Mouse (Mus musculus) 3T3-L1 (cell line): Measurements from ENCODE around the gene Nod2.
A peak's percentile ranks its signal among the peaks of the same experiment; 100 is the strongest.

ENCODE experiments used
- DNase-seq: peaks from one replicate; pipeline ENCODE4 v3.0.0-alpha.2; 2015; ENCODE audit warnings: low read depth, low spot score

Gene Nod2

DNA sequence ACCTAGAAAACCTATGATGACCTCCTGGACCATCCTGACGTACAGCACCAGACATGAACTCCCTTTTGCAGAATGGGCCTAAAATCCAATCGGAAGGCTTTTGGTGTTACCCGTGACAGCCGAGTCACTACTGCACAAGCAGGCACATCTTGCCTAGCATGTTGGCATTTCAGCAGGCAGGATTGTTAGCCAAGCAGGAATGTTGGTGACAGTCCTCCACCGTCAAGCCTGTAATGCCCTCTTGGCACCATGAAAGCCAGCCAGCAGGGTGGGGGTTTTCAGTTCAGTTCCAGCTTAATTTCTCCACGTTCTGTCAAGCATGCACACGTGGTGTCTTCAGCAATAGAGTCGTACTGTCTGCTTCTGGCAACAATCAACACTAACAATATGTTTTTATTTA lies 30.0 kb downstream of the Nod2 start:
- no peak for DNase-seq

DNA sequence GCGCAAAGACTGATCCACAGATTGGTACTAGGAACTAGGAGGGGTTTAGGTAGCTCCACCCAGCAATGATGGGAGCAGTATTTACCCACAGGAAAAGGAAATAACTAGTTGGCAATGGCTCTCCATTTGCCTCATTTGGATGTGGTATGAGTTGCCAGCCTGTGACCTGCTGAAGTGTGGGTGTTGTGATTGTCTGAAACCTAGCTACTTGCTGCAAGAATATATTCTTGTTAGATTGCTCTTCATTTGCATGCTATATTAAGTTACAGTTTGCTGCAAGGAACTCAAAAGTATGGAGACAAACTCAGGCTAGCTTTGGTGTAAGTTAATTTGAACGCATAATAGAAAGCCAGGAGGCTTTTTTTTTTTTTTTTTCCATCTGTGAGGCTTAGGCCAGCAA lies 33.5 kb downstream of the Nod2 start:
- DNase-seq: no peak

DNA sequence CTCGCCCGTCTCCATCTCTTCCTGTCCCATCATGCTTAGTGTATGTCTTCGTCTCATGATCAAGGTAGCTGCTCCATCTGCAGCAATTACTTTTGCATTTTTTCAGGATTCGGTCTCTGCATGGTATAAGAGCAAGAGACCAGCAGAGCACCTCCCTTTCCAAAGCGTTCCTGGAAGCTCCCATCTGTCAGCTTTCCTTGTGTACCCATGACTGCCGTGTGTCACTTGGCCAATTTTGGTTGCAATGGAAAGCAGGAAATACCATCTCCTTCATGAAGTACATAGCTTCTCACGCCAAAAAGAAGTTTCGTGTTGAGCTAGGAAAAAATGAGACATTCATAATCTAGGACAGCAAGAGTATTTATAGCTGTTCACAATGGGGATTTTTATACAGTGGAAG lies 33.9 kb downstream of the Nod2 start:
- DNase-seq: no peak

DNA sequence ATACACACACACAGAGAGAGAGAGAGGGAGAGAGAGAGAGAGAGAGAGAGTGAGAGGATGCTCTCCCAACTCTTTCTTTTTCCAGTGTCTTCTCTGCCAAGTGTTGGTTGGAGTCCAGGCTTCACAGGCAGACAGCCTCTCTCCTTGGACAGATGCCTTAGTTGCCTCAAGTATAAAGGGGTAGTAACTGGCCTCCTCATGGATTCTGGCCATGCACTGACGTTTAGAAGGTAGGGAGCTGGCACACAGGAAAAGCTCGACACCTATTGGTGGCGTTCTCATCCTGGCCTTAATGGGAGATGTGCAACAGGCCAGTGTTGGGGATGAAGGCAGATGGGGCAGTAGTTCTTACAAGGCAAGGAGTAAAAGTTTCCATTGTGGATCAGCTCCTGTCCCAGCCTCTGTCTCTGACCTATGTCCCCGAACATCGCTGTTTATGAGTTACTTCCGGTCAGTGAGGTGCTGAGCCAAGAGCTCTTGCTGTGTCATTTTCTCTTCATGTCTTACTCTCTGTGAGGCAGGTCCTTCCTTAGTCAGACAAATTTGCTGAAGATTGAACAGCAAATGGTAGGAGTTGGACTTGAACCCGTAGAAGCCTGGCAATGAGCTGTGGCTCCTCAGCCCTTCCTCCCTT lies 36.7 kb downstream of the Nod2 start:
- DNase-seq: peak; percentile 51

DNA sequence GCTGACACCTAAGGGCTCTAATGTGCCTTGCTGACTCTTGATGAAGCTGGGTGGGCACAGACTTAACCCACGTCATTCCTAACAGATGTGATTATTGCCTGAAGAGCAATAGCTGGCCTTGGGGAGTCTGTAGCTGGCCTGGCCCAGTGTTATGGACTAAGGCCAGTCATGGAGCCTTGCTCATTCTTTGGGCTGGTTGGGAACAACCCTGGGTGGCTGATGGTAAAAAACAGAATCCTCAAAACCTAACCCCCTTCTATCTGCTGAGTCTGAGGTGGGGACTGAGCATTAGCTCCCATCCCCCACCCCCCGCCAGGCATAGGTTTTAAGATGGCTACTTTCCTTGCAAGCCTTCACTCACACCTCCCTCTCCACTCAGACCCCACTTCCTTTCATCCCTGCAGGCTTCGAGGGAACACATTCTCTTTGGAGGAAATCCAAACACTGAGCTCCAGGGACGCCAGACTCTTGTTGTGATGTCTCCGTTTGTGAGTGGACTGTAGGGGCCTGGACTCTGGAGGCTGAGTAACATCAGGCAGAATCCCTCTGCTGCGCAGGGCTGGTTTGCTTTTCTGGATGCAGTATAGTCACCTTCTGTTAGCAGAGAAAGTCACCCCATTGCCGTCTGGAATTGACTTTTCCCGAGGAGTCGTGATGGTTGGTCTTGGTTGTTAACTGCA lies 39.3 kb downstream of the Nod2 start:
- DNase-seq: no peak

DNA sequence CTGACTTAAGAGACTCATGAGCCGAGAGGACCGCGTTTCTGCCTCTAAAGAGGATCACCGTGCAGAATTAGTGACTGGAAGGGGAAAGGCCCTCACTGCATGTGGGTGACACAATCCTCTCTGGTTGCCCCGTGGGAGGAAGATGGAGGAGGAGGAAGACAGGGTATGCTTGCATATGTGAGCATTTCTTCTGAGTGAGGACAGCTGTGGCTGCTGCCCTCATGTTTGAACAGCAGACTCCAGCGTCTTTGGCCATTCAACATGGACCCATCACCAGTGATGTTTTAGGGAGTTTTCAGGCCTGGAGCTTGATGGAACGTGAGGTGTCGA lies 39.8 kb downstream of the Nod2 start:
- DNase-seq: no peak

DNA sequence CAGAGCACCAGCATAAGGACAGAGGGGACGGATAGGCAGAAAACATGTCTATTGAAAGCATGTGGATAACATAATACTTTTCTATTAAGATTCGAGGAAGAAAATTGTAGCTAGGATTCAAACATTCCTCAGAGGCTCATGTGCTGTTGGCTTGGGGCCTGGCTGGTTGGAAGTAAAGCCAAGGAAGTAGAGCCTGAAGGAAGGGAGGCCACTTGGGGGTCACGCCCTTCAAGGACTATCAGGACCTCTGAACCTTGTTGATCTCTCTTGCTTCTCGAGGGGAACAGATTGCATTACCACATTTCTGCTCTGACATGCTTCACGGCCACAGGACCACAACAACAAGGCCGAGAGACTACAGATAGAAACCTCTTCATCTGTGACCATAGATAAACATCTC lies 42.0 kb downstream of the Nod2 start:
- no peak for DNase-seq

DNA sequence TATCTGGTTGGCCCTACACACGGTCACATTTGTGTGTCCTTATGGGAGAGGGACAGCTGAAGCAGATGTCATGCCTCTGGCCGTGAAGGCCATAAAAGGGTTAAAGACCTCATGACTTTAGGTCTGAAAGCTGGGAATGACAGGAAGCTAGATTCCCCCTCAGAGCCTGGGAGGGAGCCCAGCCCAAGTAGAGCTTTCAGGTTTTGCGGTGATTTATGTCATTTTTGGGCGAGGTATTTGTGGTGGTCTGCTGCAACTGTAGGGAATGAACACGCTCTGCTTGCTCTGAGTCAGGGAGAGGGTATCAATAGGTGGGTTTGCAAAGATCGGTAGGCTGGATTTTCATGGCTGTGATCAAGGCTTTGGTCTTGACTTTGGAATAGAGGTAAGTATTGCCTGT lies 42.8 kb downstream of the Nod2 start:
- no peak for DNase-seq

DNA sequence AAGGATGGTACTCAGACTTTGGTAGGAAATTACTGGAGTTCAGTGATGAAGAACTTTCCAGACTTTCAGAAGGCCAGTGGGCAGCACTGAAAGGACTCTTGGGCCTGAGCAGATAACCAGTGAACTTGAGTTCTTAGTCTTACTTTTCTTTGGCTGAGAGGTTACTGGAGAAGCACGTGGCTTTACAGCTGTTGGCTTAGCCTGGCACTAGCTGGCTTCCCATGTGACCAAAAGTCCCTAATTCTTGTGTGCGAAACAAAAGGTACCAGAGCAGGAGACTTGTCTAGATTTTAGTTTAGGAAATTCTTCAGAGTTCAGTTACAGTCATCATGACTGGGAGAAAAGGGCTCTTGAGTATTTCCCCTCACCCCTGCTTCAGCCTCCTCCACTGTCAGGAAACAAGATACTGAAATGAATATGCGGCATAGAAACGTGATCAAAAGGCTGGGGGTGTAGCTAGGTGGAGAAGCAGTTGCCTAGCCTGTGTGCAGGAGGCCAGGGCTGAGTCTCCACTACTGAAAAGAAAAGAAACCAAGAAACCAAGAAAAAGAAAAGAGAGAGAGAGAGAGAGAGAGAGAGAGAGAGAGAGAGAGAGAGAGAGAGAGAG lies 44.3 kb downstream of the Nod2 start:
- no peak for DNase-seq

DNA sequence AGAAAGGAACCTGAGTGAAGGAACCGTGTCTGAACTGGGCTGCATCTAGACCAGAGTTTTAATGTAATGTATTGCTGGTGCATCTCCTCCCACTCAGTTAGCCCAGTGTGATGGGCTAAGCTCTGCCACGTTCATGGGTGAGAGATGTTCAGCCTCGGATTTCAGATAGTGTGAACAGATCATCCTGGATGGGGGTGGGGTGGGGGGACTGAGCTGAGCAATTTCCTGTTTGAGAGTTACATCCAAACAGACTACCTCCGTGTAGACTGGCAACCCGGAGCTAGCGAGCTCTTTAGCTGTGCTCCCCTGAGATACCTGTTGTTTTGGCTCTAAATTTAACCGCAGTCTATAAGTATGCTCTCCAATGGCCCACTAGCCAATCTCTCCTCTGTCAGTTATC lies 44.8 kb downstream of the Nod2 start:
- no peak for DNase-seq

DNA sequence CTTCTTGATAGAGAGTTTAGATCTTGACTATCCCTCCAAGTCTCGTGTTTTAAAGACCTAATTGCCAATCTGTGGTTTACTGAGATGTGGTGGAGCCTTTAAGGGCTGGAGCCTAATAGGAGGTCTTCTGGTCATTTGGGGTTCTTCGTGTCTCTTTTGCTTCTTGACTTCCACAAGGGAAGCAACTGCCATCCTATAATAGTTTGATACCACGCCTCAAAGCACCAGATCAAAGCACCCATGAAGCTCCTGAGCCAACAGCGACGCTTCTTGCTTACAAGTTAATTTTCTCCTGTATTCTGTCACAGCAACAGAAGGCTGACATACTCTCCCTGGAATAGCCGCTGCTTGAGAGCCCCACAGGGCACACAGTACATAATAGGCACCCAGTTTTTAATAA lies 45.8 kb downstream of the Nod2 start:
- no peak for DNase-seq

DNA sequence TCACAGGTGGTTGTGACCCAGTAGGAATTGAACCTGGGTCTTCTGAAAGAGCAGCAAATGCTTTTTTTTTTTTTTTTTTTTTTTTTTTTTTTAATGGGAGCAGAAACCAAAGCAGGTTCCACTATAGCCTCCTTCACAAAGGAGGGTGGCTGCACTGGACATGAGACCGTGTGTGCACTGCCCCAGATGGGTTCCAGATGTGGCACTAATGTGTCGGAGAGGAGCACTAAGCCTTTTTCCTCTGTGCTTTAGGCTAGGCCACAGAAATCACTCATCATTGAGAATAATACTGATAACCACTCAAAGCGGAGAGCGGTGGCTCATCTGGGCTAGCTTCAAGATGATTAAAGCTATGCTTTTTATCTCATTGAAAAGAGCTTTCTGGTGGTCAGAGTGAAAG lies 46.3 kb downstream of the Nod2 start:
- DNase-seq: no peak

DNA sequence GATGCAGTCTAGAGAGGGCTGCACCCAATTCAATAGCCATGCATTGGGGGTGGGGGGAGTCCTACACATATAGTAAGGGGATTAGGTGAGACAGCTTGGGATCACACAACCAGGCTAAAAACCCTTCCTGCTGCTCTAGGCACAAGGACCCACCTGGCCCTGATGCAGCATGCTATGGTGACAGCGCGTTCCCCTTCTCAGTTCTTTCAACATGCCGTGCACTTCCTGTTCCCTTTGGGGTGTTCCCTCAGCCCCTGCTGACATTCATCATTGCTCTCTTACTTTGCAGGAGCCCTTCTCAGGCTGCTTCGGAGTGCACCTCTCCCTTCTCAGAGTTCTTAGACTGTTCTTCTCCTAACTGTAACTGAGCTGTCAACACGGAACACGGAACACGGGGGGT lies 47.2 kb downstream of the Nod2 start:
- DNase-seq: no peak

DNA sequence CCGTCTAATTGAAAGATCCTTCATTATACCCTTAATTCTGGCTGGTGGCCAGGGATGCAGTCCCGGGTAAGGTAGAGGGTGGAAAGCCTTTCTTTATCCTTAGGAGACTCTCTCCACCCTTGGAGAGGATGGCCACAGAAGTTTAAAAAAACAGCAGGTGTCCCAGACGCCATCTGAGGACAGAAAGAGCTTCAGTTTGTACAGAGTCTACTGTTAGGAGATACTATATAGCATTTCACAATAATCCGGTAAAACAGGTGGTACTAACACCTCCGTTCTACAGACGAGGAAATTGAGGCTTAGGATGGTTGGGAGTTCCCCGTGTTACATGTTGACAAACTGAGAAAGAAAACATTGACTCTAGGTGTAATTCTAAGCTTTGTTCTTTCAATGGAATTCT lies 49.1 kb downstream of the Nod2 start:
- DNase-seq: no peak

DNA sequence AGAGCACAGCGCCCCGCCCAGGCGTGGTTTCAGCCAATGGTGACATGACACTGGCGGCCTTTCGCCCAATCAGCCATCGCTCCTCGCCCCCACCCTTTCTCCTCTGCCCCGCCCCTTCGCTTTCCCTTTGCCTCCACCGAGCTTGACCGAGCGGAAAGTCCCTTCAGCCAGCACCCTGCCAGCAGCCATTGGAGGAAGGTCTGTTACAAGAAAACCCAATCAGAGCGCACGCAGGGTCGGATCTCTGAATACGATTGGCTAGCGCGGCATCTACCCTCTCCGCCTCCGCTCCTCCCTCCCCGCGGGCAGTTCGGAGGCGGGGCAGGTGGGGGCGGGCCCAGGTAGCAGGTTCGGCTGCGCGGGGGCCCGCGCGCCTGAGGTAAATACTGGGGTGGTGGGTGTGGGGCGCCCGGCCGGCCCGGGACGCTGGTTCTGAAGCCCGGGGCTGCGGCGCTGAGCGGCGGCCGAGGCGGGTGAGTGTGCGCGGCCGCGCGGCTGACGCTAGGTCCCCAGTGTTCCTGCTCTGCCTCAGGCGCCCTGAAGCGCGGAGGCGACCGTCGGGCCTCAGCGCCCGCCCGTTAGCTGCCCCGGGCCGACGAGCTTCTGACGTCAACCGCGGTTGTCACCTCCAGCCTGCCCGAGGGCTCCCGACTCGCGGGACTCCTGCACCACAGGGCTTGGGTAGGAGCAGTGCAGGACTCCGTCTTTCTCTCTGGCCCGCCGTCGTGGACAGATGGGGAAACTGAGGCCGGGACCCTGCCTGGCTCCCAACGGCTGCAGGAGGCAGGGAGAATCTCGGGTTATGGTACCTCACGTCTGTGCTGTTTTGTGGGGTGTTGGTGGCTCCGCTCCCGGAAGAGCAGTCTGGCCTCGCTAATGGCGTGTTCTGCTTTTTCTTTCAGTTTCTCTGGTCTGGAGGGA lies 49.9 kb downstream of the Nod2 start, which contains the start of gene Cyld:
Cyld (plus strand) TSS at position 308 of the 921 bp plus-strand sequence.
- peak; percentile 100 for DNase-seq

DNA sequence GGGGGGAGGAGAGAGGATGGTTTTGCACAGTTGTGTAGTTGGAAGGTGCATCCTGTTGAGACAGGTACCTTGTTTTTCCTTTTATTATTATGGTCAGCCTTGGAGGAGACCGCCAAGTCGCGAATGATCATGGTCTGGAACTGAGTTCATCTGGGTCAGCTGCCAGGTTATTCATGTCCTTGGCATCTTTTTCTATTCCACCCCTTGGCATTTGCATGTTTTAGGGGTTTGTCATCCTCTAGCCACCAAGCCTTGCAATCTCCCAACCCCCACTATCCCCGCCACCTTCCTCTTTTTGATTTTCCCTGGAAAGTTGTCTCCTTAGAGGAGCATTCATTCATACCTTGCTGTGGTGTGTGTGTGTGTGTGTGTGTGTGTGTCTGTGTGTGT lies 50.5 kb downstream of the Nod2 start:
- peak; percentile 92 for DNase-seq

DNA sequence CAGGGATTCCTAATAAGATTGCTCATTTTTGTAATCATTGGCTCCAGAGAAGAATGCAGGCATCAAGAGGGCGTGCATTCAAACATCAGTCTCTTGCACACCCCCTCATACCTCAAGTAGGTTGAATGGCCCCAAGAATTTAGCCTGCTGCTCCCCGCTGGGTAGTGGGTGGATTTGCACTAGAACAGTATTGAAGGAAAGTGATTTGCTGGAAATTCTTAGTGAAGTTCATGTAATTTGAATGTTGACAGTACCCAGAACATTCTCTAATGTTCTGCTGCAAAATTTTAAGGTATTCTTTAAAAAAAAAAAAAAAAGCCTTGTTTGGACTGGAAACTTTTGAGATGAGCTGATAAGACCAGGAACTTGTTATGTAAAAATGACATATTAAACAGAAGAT lies 50.9 kb downstream of the Nod2 start:
- no peak for DNase-seq

DNA sequence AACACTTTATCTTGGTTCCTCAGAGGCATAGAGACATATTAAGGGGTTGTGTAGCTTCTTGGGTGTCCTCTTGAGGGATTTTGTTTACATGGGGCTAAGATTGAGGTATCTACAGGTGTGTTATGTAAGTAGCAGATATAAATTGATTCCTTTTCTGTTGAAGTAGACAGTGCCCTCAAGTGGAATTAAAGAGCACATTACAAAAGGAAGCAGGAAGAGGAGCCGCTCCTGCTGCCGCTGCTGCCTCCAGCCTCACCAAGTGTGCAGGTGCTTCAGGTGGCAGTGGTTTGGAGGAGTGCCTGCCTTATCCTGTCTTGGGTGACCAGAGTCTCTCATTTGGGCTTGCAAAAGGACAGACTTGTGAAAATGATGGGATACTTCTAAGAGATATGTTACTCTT lies 54.5 kb downstream of the Nod2 start:
- peak; percentile 24 for DNase-seq

DNA sequence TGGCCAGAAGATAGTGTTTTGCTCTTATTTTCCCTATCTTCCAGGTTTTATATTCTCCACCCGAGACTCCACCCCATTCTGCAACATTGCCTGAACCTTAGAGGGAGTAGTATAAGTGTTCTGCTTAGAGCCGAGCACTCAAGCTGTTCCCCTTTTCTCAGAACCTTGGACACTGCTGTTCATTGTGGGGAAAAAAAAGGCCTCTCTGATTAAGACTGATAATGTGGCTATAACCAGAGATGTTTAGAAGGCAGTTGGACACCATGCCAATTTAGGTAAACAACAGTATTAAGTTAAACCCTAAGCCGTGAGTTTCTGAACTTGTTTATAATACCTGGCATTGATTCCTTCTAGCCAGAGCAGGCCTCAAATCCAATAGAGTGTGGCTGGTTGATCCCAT lies 55.7 kb downstream of the Nod2 start:
- DNase-seq: no peak

DNA sequence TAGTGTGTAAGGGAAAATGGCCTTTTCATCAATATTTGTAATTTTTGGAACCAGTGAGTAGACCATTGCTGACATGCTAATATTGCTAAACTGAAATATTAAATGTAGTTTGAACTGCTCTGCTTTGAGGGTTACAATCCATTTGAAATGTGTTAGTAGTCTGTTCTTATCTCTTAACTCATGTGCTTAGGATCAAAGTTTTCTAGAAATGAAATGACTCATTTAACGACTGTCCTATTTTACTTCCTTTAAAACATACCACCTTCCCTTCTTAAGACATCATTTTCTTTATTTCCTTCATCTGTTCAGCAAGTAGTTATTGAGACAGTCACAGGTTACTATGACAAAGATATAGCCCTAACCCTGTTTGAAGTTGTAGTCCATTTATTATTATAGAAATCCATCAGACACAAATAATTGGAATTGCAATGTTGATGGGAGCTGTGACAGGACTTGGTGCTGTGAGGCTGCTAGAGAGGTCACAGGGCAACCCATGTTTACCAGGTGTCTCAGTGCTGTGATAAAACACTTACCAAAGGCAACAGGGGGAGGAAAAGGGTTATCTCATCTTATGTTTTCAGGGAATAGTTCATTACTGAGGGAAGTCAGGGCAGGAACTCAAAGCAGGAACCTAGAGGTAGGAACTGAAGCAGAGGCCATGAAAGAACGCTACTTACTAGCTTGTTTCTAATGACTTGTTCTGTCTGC lies 76.3 kb downstream of the Nod2 start:
- DNase-seq: no peak
